Mouse (Mus musculus): Measurements from ENCODE around the gene Man1c1.
A peak's percentile ranks its signal among the peaks of the same experiment; 100 is the strongest.

Gene Man1c1

DNA sequence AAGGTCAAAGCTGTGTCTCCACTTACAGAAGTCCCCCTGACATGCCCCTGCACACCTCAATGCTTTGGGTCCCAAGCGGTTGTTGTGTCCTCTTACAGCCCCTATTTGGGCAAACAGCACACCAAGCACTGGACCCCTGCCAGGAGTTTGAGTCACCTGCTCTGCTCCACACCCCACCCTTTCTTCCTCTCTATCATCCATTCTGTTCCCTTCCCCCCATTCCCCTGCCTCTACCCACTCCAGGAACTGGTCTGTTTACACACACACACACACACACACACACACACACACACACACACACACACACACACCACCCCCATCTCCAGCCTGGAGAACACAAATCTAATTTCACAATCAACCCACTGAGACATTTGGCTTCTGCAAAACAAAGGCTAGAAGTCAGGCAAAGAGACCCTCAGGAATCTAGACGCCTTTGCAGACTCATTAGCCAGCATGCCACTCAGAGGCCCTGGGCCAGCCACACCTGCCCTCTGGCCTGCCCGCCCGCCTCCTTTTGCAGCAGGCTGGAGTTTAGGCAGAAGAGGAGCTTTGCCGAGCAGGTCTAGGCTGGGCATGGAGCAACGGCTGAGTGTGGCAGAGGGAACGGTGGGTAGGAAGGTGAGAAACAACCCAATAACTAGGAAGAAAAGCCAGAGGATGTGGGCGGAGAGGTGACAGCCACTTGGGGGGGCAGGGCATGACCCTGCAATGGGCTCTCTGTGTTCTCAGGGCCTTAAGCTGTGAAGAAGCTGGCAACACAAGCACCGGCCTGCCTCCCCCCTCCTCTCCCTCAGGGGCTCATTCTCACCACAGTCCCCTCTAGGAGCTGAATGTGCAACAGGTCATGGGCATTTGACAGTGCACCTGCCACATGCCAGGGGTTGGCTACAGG, 157.0 kb downstream of the Man1c1 start:
- DNase-seq = no peak

DNA sequence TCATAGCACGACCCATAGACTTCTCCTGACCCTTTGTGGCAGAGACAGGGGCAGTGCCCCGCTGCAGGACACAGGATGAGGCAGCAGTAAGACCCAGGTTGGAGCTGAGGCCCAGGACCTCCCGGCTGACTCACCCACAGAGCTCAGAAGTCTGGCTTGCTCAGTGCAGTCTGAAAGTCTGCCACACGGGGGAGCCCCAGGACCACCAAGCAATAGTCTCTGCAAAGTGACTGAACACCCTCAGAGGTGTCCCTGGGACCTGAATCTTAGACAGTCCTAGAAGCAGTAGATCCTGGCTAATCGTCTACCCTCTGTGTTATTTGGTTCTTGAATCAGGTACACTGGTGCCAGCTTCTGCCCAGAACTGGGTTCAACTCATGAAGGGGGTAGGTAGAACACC, 160.8 kb downstream of the Man1c1 start:
- peak; percentile 88 for DNase-seq

DNA sequence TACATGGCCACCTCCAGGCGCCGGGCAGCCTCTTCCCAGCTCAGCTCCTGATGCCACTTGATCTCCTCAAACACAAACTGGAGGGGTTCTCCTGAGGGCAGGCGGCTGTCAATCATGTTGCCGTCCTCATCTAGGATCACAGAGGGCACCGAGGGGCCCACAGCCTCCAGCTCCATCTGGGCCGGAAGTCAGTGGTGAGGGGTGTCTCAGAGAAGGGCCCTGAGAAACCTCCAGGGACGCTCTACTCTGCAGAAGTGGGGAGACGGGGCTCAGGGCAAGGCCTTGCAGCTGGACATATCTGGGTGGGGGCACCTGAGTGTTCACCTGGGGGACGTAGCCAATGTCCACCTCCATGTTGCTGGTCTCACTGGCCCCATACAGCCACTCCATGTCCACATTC, 161.4 kb downstream of the Man1c1 start:
- DNase-seq = no peak

DNA sequence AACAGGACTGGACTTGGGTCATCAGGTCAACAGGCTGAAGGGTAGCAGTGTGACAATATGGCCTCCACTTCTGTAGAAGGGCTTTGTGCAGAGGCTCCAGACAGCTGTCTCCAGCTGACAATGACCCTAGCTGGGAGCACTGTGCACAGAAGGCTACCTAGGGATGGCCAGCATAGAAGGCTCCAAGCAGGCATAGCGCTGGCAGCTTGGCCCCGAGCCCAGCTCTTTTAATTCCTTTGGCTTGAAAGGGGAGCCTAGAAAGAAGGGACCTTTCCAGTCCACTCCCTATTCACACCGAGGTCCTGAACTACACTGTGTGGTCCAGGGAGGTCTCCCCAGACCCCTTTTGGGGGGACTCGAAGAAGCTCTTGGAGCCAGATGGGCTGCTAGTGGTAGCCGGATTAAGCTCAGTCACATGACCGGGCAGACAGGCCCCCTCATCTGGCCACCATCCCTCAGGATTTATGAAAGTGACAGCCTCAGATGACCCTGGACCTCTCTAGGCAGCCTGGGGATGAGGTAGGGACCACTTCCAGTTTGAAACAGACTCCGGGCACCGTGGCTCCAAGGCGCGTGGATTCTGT, 165.0 kb downstream of the Man1c1 start:
- DNase-seq = no peak

DNA sequence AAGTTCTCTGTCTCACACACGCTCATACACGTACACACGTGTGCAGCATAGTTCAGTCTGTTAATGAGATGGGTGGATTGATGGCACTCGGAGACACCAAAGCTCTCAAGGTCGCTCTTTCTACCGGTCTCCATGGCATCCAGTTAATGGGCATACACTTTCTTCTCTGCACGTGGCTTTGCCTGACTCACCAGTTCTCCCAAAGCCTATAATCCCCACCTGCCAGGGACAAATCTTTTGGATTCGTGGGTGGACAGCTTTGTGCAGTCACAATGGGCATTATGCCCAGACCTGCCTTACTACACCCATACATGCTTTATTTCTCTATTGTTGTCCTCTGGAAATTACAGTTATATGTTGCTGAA, 168.3 kb downstream of the Man1c1 start:
- peak; percentile 78 for DNase-seq

DNA sequence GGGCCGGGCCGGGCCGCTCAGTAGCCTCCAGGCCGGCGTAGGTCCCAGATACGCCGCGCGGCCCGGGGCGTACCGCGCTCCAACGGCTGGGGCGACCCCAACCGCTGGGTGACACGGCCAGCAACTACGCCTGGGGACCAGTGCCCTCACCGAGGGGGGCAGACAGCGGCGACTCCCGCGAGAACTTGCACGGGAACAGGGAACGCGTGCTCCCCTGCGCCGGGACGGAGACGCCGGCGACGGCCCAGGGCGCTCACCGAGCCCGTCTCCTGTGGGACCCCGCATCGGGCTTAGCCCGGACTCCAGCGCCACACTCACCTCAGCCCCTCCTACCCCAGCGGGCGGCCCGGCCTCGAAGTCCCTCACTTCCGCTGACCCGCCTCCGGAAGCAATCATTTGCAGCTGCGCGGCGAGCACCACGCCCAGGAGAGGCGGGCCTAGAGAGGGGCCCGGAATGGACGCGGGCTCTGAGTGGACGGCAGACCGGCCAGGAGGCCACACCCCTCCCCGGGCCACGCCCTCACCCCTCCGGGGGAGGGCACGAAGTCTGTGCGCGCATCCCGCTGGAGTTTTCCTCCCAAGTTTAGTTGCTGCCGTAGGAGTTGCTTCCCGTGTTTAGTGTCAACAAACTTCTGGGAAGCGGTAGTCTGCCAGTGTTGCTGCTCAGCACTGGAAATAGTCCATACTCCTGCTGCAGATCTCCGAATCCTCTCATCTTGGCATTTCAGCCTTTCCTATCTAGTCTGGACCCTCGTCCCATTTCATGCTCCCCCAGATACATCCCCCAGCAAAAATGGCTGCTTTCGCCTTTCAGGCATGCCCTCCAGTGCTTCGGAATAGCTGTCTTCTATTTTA, 168.9 kb downstream of the Man1c1 start, which contains the start of gene Mtfr1l:
Gene Mtfr1l, minus strand, starts transcription at position 456 of the 855 bp plus-strand sequence.
- DNase-seq = peak; percentile 98

DNA sequence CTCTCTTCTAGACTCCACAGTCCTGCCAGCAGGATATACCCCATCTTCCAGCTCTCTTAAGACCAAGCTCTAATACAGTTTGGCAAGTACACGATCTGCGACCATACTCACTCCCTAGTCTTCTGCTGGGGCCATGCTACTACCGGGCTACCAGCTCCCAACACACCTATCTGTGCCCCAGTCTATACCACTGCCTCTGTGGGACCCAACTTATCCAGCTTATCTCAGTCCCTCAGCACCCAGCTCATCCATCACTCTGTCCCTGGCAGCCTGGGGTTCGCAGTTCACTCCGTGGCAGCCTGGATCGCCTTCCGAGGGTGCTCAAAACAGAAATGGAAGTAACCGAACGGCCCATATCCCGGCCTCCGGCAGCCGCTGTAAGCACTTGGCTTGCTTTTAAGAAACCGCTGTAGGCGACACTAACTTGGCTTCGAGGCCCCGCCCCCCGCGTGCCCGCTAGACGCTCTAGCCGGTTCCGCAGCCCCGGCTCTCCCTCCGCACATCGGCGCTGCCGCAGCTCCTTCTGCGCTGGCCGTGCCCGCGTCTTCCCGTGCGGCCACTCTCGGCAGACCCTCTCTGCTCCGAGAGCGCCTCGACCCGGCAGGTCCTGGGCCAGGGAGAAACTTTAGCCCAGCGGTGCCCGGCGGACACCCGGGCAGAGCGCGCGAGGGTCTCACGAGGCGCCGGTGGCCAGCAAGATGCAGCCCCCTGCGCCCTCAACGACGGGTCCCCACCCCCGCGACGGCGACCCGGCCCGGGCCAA, 169.8 kb downstream of the Man1c1 start:
- no peak for DNase-seq

DNA sequence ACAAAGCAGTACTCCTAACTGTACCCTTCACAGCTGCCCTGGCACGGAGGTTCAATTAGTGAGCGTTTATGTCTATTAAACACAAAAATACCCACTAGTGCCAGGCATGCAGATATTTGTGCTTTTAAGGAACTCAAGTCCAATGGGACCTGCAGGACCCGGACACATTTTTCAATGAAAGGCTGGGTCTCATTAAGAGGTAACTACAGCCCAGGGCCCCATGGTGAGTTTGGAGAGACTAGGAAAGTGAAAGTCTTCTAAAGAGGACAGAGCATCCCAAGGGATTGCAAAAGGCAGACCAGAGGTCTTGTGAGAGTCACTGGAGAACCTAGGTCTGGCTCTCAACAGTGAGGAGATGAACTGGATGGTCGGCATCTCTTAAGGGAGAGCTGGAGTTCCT, 170.7 kb downstream of the Man1c1 start:
- DNase-seq = no peak

DNA sequence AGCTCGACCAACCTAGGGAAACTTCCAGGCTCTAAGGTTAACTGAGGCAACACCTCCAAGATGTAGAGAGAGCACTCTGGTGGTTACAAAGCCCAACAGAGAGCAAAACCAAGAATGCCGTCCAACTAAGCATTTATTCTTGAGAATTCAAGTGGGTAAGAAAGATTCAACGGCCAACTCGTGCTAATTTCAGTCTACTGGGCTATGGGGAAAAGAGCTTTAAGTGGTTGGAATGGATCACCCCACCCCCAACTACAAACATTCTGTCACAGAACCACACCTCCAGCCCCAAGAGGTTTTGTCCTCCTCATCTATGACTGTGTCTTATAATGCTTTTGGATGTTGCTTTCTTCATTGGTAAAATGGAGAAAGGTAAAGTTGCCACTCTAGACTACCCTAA, 171.2 kb downstream of the Man1c1 start:
- DNase-seq = no peak

DNA sequence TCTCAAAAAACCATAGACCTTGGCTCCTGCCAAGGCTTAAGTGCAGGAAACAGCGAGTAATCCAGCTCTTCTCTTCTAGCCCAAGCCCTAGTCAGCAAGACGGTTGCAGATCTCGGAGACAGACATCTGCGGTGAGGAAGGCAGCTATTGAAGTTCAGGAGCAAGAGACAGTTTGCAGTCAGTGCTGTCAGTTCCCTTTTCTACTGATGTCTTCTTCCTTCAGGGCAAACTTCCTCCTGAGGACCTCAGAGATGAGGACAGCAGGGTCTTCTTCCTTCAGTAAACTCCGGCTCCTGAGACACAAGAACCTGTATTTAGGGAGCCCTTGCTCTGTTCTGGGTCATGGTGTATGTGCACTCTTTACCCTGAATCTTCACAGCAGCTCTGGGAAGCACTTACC, 177.9 kb downstream of the Man1c1 start:
- DNase-seq = no peak

DNA sequence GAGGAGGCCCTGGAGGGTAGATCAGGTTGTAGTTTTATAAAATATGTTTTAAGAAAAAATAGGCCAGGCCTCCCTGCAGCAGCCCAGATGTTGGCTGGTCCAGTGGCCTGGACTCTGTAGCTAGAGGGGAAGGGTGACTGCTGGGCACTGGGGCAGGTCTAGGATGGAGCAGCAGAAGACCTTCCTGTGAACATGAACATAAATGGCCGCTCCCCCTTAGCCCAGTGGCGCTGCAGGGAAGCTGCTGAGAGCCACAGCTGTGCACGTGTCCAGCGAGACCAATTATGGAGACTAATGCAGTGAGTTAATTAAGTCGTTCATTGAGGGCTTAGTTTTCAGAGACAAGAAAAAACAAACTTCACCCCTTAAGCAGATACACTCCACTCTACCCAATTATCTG, 178.3 kb downstream of the Man1c1 start:
- DNase-seq = no peak

DNA sequence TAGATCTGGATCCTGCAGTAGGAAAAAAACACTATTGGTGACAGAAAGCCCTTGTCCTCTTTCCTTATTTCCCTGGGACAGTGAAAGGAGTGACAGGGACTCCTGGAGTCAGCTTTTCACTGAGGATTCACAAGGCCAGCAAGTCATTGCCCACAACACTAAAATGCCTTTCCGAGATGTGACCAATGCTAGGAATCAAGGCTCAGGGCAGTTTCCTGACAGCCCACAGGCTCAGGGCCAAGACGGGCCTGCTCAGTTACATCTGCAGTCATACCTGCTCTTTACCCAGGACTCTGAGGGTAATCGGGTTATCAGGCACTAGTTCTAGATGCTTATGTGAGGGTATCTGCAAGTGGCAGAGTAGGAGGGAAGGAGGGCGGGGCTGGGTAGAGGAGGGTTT, 180.6 kb downstream of the Man1c1 start:
- DNase-seq = no peak

DNA sequence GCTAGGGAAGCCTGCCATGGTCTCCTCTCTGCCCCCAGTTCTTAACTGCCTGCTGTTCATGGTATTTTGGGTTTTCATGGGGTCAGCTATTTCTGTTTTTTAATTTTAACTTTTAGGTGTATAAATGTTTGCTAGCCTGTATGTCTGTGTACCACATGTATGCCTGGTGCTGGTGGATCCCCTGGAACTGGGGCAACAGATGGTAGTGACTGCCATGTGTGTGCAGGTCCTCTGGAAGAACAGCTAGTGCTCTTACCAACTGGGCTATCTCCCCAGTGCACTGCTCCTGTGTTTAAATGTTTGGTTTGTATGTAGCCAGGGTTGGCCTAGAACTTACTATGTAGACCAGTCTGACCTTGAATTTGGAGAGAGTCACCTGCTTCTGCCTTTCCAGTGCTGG, 184.8 kb downstream of the Man1c1 start:
- peak; percentile 65 for DNase-seq

DNA sequence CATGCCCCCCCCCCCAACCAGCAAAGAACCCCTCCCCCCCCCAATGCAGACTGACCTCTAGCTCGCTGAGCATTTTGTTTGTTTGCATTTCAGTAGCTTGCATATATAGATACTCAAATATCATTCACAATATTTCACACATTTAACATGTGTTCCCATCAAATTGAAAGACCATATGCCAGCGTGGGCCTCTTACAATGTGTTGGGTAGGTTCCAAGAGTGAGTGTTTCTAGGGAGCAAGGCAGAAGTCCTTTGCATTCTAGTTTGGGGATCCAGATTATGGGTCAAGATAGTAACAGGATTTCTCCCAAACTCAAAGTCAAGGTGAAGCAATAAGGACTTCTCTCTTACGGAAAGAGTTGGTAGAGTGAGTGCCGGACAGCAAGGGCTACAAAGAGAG, 185.5 kb downstream of the Man1c1 start:
- DNase-seq = peak; percentile 62

DNA sequence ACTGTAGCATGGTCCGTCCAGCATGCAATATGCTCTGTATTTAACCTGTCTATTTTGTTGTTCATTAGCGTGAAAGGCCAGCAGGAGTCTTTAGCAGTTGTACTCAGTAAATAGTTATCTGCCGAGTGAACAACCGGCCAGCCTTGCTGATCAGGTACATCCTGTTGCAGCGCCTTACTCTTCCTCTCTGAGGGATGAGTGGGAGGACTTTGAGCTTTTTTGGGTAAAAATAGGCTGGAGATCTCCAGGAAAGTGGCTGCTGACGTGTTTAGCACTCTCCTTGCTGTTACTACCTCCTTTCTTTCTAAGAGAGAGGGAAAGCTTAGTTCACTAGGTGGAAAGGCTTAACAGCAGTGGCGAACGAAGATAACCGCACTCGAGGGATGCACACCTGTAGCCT, 186.4 kb downstream of the Man1c1 start:
- DNase-seq = no peak

DNA sequence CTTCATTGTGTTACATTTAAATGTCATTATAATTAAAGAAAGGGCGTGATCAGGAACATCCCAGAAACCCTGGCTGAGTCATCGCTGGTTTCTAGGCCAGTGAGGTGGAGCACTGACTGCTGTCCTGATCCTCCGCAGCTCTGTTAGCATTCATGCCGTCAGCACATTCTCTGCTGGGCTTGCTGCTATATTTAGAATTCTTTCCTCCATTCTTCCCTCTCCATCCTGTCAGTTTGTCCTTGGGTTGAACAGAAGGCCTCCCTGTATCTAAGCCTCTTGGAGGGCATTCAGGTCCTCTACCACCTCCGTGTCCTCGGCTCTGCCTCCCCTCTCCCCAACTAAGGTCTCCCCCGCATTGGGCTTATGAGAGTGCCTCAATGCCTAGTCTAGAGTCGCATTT, 187.1 kb downstream of the Man1c1 start:
- DNase-seq = peak; percentile 39

DNA sequence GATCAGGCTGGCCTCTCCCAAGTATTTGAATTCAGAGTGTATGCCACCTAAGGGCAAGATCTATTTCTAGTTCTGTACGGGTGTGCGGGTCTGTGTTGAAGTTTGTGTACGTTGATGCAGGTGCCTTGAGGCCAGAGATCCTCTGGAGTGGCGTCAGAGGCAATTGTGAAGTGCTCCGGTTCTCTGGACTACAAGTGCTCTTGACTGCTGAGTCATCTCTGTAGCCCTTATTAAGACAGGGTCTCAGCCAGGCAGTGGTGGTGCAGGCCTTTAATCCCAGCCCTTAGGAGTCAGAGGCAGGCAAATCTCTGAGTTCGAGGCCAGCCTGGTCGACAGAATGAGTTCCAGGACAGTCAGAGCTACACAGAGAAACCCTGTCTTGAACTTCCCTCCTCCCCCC, 188.5 kb downstream of the Man1c1 start:
- DNase-seq = no peak

DNA sequence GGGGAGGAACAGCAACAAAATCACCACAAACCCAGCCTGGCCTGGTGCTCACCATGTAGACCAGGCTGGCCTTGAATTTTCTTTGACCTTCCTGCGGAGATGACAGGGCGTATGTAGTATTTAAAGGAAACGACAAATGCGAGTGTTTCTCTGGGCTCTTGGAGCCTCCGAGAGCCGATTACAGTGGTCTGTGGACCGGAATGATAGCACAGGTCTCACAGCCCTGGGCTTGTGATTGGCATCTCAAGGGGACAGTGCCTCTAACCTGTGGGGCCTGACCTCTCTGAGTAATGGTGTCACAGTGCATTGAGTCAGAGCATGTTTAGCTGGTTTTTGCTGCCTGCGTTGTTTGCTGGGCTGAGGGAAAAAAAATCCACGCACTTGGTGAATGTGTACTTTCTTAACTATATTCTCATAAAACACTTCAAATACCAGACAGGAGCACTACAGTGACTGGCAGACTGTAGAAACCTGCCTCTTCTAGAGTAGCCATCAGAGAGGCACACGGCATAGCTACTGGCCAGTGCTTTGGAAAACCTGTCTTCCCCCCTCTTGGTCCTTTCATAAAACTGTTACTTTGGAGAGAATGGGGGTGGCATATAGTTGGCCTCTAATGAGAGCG, 189.7 kb downstream of the Man1c1 start:
- no peak for DNase-seq

DNA sequence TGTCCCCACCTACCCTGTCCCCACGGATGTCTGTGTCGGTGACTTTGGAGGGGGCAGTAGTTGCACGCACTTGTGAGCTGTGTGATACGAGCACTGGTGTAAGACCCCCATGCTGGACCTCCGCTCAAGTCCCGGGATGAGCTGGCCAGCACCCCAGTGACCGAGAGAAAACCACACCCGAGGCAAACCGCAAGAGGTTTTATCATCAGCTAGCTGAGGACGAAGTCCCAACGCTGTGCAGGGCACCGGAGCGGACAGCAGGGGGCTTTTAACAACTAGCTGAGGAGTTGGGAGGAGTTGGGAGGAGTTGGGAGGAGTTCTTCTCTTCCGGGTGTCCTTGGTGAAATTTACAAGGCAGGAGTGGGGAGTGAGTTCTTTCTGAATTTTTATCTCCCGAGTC, 191.3 kb downstream of the Man1c1 start:
- DNase-seq = no peak

DNA sequence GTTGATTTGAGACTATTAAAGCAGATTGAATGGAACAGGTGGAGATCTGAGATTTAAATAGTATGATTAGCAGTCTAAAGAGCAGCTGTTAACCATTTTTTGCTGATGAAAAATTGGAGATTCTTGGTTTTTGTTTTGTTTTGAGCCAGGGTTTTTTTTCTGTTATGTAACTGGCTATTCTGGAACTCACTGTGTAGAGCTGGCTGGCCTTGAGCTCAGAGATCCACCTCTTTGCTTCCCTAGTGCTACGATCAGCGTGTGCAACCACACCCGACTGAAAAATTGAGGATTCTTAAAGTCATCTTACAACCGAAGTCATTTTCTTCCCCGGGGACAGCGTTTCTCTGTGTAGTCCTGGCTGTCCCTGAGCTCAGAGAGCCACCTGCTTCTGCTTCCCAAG, 192.4 kb downstream of the Man1c1 start:
- no peak for DNase-seq

Data from layer of hippocampus, adult 9-11 months (tissue).